10 mouse cellular contexts compared by ENCODE assay signal in genomic region chr9:121928498-121928897, GRCm38 (mm10). TPM values are rescaled to one million over a fixed set of nuclear protein-coding genes. Genes with fewer than 3 reads are reported as not detected.
DNase-seq lines count a peak whose midpoint lies in the region; ATAC-seq and TF ChIP-seq lines count a peak whose summit lies in the region.
"Had no signal": no experiment of that assay in that cellular context is flagged by ENCODE, and none has a peak within 500 bp of the region (broad histone marks: within the 10 kb centered on the region; RNA-seq: fewer than 3 reads in every experiment).

No protein-coding gene starts in this region.

- peaks cover 11% of the 10 kb centered on the region for H3K27me3 ChIP-seq in heart, embryonic 12.5 days (replicated peaks)
- no peaks in the 10 kb centered on the region for H3K27me3 ChIP-seq in forebrain, embryonic 15.5 days
- no peaks in the 10 kb centered on the region for H3K27me3 ChIP-seq in thymus, adult 2 months (ENCODE audit: control insufficient read depth, insufficient read depth, low read length)
- H3K27me3 ChIP-seq: embryonic facial prominence, embryonic 13.5 days had no signal

- TF ChIP-seq CTCF in bone marrow, adult 2 months (IDR thresholded peaks at IDR 0.05; ENCODE audit: control insufficient read depth, insufficient read depth, low read length) = peak; percentile 84
- no peak for TF ChIP-seq CTCF in thymus, adult 2 months (IDR thresholded peaks at IDR 0.05; ENCODE audit: borderline replicate concordance, control insufficient read depth, extremely low read depth, insufficient read depth, low read length, poor library complexity)

- WGBS in heart, embryonic 12.5 days = 17% methylated on average over 2 of the region's 2 CpGs
- WGBS in bone marrow, adult 2 months = 17% methylated on average over 2 of the region's 2 CpGs
- WGBS in forebrain, embryonic 15.5 days = 14% methylated on average over 2 of the region's 2 CpGs
- 29% methylated on average over 2 of the region's 2 CpGs for WGBS in thymus, adult 2 months

- H3K9me3 ChIP-seq in heart, embryonic 12.5 days (replicated peaks) = no peaks in the 10 kb centered on the region
- no peaks in the 10 kb centered on the region for H3K9me3 ChIP-seq in forebrain, embryonic 15.5 days
- H3K9me3 ChIP-seq: embryonic facial prominence, embryonic 13.5 days had no signal

- peak; percentile 36 for DNase-seq in heart, adult 8-10 months (ENCODE audit: low spot score)
- peak; percentile 79 for DNase-seq in CD4-positive, CD25-positive, alpha-beta regulatory T cell, adult 2 months (ENCODE audit: low read depth, low spot score)
- peak; percentile 25 to 36 for DNase-seq in layer of hippocampus, postnatal 14 days (ENCODE audit: low spot score in 2 of 2)
- DNase-seq in thymus, adult 2 months = peak; percentile 62

- H3K4me2 ChIP-seq in heart, embryonic 12.5 days = no peak overlapping the region
- no peak overlapping the region for H3K4me2 ChIP-seq in forebrain, embryonic 15.5 days (replicated peaks)
- H3K4me2 ChIP-seq: embryonic facial prominence, embryonic 13.5 days had no signal

- no peak overlapping the region for H3K9ac ChIP-seq in heart, embryonic 12.5 days
- no peak overlapping the region for H3K9ac ChIP-seq in forebrain, embryonic 15.5 days (replicated peaks)
- H3K9ac ChIP-seq: embryonic facial prominence, embryonic 13.5 days had no signal

- no peak overlapping the region for H3K27ac ChIP-seq in heart, embryonic 12.5 days (ENCODE audit: poor library complexity, severe bottlenecking)
- H3K27ac ChIP-seq in bone marrow, adult 2 months (ENCODE audit: control insufficient read depth, insufficient read depth, low read depth, low read length, poor library complexity) = peak overlapping the region; percentile 2; the same call in 1 of the 2 replicates
- no peak overlapping the region for H3K27ac ChIP-seq in forebrain, embryonic 15.5 days (replicated peaks)
- no peak overlapping the region for H3K27ac ChIP-seq in thymus, adult 2 months (ENCODE audit: control insufficient read depth, insufficient read depth, low read length)
- H3K27ac ChIP-seq: embryonic facial prominence, embryonic 13.5 days had no signal

- no peaks in the 10 kb centered on the region for H3K36me3 ChIP-seq in heart, embryonic 12.5 days
- H3K36me3 ChIP-seq in forebrain, embryonic 15.5 days = no peaks in the 10 kb centered on the region
- H3K36me3 ChIP-seq in thymus, adult 2 months (ENCODE audit: control insufficient read depth, insufficient read depth, low read length) = no peaks in the 10 kb centered on the region
- H3K36me3 ChIP-seq: embryonic facial prominence, embryonic 13.5 days had no signal

- no peak for ATAC-seq in heart, embryonic 12.5 days (ENCODE audit: insufficient number of reproducible peaks, low FRiP score)
- 0 out of 2 replicates have a peak, but pooled peaks have one; percentile 16 for ATAC-seq in forebrain, embryonic 15.5 days (replicated peaks)
- ATAC-seq in monocyte, adult 5-6 weeks (replicated peaks; ENCODE audit: insufficient number of reproducible peaks, low FRiP score, low TSS enrichment, poor library complexity, severe bottlenecking) = peak; percentile 88

- H3K4me3 ChIP-seq in heart, embryonic 12.5 days = no peak overlapping the region
- H3K4me3 ChIP-seq in bone marrow, adult 2 months (replicated peaks; ENCODE audit: control insufficient read depth, low read depth, low read length) = no peak overlapping the region
- no peak overlapping the region for H3K4me3 ChIP-seq in forebrain, embryonic 15.5 days
- H3K4me3 ChIP-seq in thymus, adult 2 months (ENCODE audit: control insufficient read depth, insufficient read depth, low read length) = no peak overlapping the region
- H3K4me3 ChIP-seq: embryonic facial prominence, embryonic 13.5 days had no signal

- peaks cover 3% of the 10 kb centered on the region for H3K4me1 ChIP-seq in heart, embryonic 12.5 days (replicated peaks)
- H3K4me1 ChIP-seq in bone marrow, adult 2 months (ENCODE audit: control insufficient read depth, insufficient read depth, low read length) = peaks cover 13% of the 10 kb centered on the region; the same call in 1 of the 2 replicates
- no peaks in the 10 kb centered on the region for H3K4me1 ChIP-seq in forebrain, embryonic 15.5 days
- H3K4me1 ChIP-seq in thymus, adult 2 months (replicated peaks; ENCODE audit: control insufficient read depth, insufficient read depth, low read length) = peaks cover 20% of the 10 kb centered on the region

- TF ChIP-seq POLR2A in bone marrow, adult 2 months (IDR thresholded peaks at IDR 0.05; ENCODE audit: borderline replicate concordance, control insufficient read depth, low read depth, low read length) = no peak
- TF ChIP-seq POLR2A in thymus, adult 2 months (IDR thresholded peaks at IDR 0.05; ENCODE audit: control insufficient read depth, extremely low read depth, insufficient read depth, low read length, poor library complexity) = no peak

RNA-seq across cellular contexts. Expression of gene Cyp8b1, which starts 12.4 kb away (rescaled TPM):
- not detected for total RNA-seq in heart, adult 8-10 months (2022)
- not detected in 2 replicates for polyA plus RNA-seq in heart, embryonic 12.5 days (2016; fragmentation: Nextera tagmentation; extraction: Ambion mirVana)
- 0.77 TPM in 1 of 2 replicates, not detected in the other for polyA plus RNA-seq in bone marrow, adult 2 months (2011; ENCODE audit: insufficient read depth, insufficient read length, low replicate concordance, missing spikeins)
- polyA plus RNA-seq in forebrain, embryonic 15.5 days (2015; fragmentation: Nextera tagmentation; extraction: Ambion mirVana) = 0.15 TPM in 1 of 2 replicates, not detected in the other
- total RNA-seq in layer of hippocampus, postnatal 14 days (2021) = not detected
- not detected in 3 replicates for total RNA-seq in monocyte, adult 5-6 weeks (2017)
- polyA plus RNA-seq in thymus, adult 2 months (2012; rRNA removed) = 0.74 and 1.6 TPM in 2 replicates
- polyA plus RNA-seq: embryonic facial prominence, embryonic 13.5 days; limb, embryonic 14.5 days had no signal

RNA-seq across cellular contexts. Expression of gene Fam198a, which starts 22.3 kb away (rescaled TPM):
- total RNA-seq in heart, adult 8-10 months (2022) = under 1 TPM; 0.31 to 0.79 (median 0.59) TPM
- polyA plus RNA-seq in heart, embryonic 12.5 days (2016; fragmentation: Nextera tagmentation; extraction: Ambion mirVana) = 0.68 and 1.00 TPM in 2 replicates
- polyA plus RNA-seq in bone marrow, adult 2 months (2011; ENCODE audit: insufficient read depth, insufficient read length, low replicate concordance, missing spikeins) = 0.36 TPM in 1 of 2 replicates, not detected in the other
- 1.4 TPM in 2 replicates for polyA plus RNA-seq in forebrain, embryonic 15.5 days (2015; fragmentation: Nextera tagmentation; extraction: Ambion mirVana)
- total RNA-seq in layer of hippocampus, postnatal 14 days (2021) = 1 to 10 TPM; 3.5 to 4.7 TPM
- total RNA-seq in monocyte, adult 5-6 weeks (2017) = not detected in 3 replicates
- polyA plus RNA-seq in thymus, adult 2 months (2012; rRNA removed) = 0.64 and 0.69 TPM in 2 replicates

RNA-seq across cellular contexts. Expression of gene Ackr2, which starts 30.3 kb away (rescaled TPM):
- total RNA-seq in heart, adult 8-10 months (2022) = 1 to 10 TPM in 3 of 4 experiments, under 1 TPM in 1; 0.87 to 2.2 (median 1.3) TPM
- polyA plus RNA-seq in heart, embryonic 12.5 days (2016; fragmentation: Nextera tagmentation; extraction: Ambion mirVana) = 0.09 and 0.32 TPM in 2 replicates
- polyA plus RNA-seq in bone marrow, adult 2 months (2011; ENCODE audit: insufficient read depth, insufficient read length, low replicate concordance, missing spikeins) = not detected in 2 replicates
- 1.9 and 2.7 TPM in 2 replicates for polyA plus RNA-seq in forebrain, embryonic 15.5 days (2015; fragmentation: Nextera tagmentation; extraction: Ambion mirVana)
- total RNA-seq in layer of hippocampus, postnatal 14 days (2021) = 1 to 10 TPM; 2.6 to 4.2 TPM
- 0.29 to 4.3 TPM (median 3.2 TPM) in 3 replicates for total RNA-seq in monocyte, adult 5-6 weeks (2017)
- 0.99 and 1.0 TPM in 2 replicates for polyA plus RNA-seq in thymus, adult 2 months (2012; rRNA removed)
- polyA plus RNA-seq: embryonic facial prominence, embryonic 13.5 days had no signal
